Comparison of ENCODE assay signal across 9 mouse cellular contexts in the genomic region with DNA sequence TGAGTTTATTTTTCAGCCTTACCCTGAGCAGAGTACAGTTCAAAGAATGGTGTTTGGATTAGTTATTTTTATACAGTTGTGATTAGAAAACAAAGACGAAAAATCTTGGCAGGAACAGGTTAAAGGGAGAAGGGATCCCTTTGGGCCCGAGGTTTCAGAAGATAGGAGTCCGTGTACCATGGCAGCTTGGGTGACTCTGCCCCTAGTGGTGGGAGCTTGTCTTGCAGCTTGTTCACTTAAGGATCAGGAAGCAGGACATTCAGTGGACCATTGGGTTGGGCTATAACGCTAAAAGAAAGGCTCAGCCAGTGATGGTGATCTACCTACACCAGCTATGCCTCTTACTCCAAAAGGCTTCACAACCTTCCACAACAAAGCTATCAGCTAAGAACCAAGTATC. TPM values are rescaled to one million over a fixed set of nuclear protein-coding genes. Genes with fewer than 3 reads are reported as not detected.
DNase-seq lines count a peak whose midpoint lies in the region; ATAC-seq and TF ChIP-seq lines count a peak whose summit lies in the region.
"Had no signal": no experiment of that assay in that cellular context is flagged by ENCODE, and none has a peak within 500 bp of the region (broad histone marks: within the 10 kb centered on the region; RNA-seq: fewer than 3 reads in every experiment).

No protein-coding gene starts in this region.

- peak; percentile 86 for TF ChIP-seq CTCF in left cerebral cortex, adult 2 months (IDR thresholded peaks at IDR 0.05)
- peak; percentile 94 for TF ChIP-seq CTCF in midbrain, postnatal 0 days (IDR thresholded peaks at IDR 0.05)

- peaks cover 9% of the 10 kb centered on the region; the same call in 1 of the 2 replicates for H3K4me1 ChIP-seq in hindbrain, embryonic 10.5 days (replicated peaks)
- peaks cover 9% of the 10 kb centered on the region for H3K4me1 ChIP-seq in hindbrain, embryonic 16.5 days (ENCODE audit: control insufficient read depth, insufficient read depth, low read depth, low read length)
- H3K4me1 ChIP-seq in midbrain, postnatal 0 days (ENCODE audit: insufficient read depth, low read length): peaks cover 4% of the 10 kb centered on the region; the same call in 1 of the 2 replicates

- ATAC-seq in hindbrain, embryonic 16.5 days: no peak
- peak; percentile 37 to 66; a peak in 1 of 4 replicates for ATAC-seq in hematopoietic stem cell, adult 5-6 weeks (replicated peaks in 1 of 2; ENCODE audit: insufficient read depth in 1 of 2, low FRiP score in 2 of 2, low TSS enrichment in 1 of 2, low read depth in 1 of 2, poor library complexity in 2 of 2, severe bottlenecking in 2 of 2)
- ATAC-seq in midbrain, postnatal 0 days (ENCODE audit: low FRiP score): no peak

- H3K4me2 ChIP-seq in hindbrain, embryonic 16.5 days (ENCODE audit: low read length): no peak overlapping the region
- no peak overlapping the region for H3K4me2 ChIP-seq in midbrain, postnatal 0 days (ENCODE audit: low read depth, low read length, poor library complexity, severe bottlenecking)
- H3K4me2 ChIP-seq: lung, embryonic 15.5 days had no signal

- no peaks in the 10 kb centered on the region for H3K27me3 ChIP-seq in hindbrain, embryonic 10.5 days (ENCODE audit: insufficient read depth, poor library complexity, severe bottlenecking)
- H3K27me3 ChIP-seq in hindbrain, embryonic 16.5 days (replicated peaks; ENCODE audit: control insufficient read depth, insufficient read depth, low read length): no peaks in the 10 kb centered on the region
- H3K27me3 ChIP-seq in midbrain, postnatal 0 days (ENCODE audit: insufficient read depth, low read length): no peaks in the 10 kb centered on the region
- H3K27me3 ChIP-seq: lung, embryonic 15.5 days had no signal

- no peak overlapping the region for H3K4me3 ChIP-seq in hindbrain, embryonic 10.5 days
- no peak overlapping the region for H3K4me3 ChIP-seq in hindbrain, embryonic 16.5 days (ENCODE audit: low read length)
- no peak overlapping the region for H3K4me3 ChIP-seq in left cerebral cortex, adult 2 months
- no peak overlapping the region for H3K4me3 ChIP-seq in midbrain, postnatal 0 days (ENCODE audit: low read depth, low read length)
- H3K4me3 ChIP-seq: lung, embryonic 15.5 days had no signal

- H3K36me3 ChIP-seq in hindbrain, embryonic 10.5 days: no peaks in the 10 kb centered on the region
- H3K36me3 ChIP-seq in hindbrain, embryonic 16.5 days (ENCODE audit: control insufficient read depth, insufficient read depth, low read length): no peaks in the 10 kb centered on the region
- H3K36me3 ChIP-seq in midbrain, postnatal 0 days (ENCODE audit: insufficient read depth, low read length): no peaks in the 10 kb centered on the region
- H3K36me3 ChIP-seq: lung, embryonic 15.5 days had no signal

- intact Hi-C loops in left cerebral cortex, adult 2 months (cut with DNase I): loop anchor here (2.0 kb wide), 1 partner anchor 344 kb away; no protein-coding TSS in a partner anchor

- DNase-seq in hindbrain, embryonic 10.5 days (ENCODE audit: low spot score): peak; percentile 81
- DNase-seq in adrenal gland, postnatal 25 days: peak; percentile 78
- DNase-seq in embryo, embryonic 11.5 days (ENCODE audit: low read depth, low spot score): peak; percentile 68
- peak; percentile 73 to 84 for DNase-seq in left cerebral cortex, adult 2 months (ENCODE audit: extremely low spot score in 1 of 2, low spot score in 2 of 2)
- peak; percentile 83 for DNase-seq in midbrain, postnatal 0 days (ENCODE audit: low spot score)
- DNase-seq in urinary bladder, adult 2 months (ENCODE audit: low spot score): peak; percentile 36

- no peaks in the 10 kb centered on the region for H3K9me3 ChIP-seq in hindbrain, embryonic 10.5 days
- no peaks in the 10 kb centered on the region for H3K9me3 ChIP-seq in hindbrain, embryonic 16.5 days (ENCODE audit: control insufficient read depth, low read length)
- no peaks in the 10 kb centered on the region for H3K9me3 ChIP-seq in midbrain, postnatal 0 days (ENCODE audit: low read length)
- H3K9me3 ChIP-seq: lung, embryonic 15.5 days had no signal

- 22% methylated on average over 4 of the region's 4 CpGs for WGBS in hindbrain, embryonic 10.5 days
- WGBS in hindbrain, embryonic 16.5 days: 8% methylated on average over 4 of the region's 4 CpGs
- WGBS in midbrain, postnatal 0 days: 7% methylated on average over 4 of the region's 4 CpGs

- no peak overlapping the region for H3K9ac ChIP-seq in hindbrain, embryonic 16.5 days (ENCODE audit: low read depth, low read length)
- H3K9ac ChIP-seq in midbrain, postnatal 0 days (replicated peaks; ENCODE audit: low read length, poor library complexity, severe bottlenecking): no peak overlapping the region
- H3K9ac ChIP-seq: lung, embryonic 15.5 days had no signal

- H3K27ac ChIP-seq in hindbrain, embryonic 10.5 days: no peak overlapping the region
- H3K27ac ChIP-seq in hindbrain, embryonic 16.5 days (ENCODE audit: low read depth, low read length): no peak overlapping the region
- no peak overlapping the region for H3K27ac ChIP-seq in left cerebral cortex, adult 2 months
- no peak overlapping the region for H3K27ac ChIP-seq in midbrain, postnatal 0 days (ENCODE audit: low read depth, low read length)
- H3K27ac ChIP-seq: lung, embryonic 15.5 days had no signal

RNA-seq across cellular contexts. Expression of a gene that starts 8.8 kb away (rescaled TPM):
- polyA plus RNA-seq in hindbrain, embryonic 10.5 days (2016; fragmentation: Nextera tagmentation; extraction: Ambion mirVana): 5.2 and 8.5 TPM in 2 replicates
- polyA plus RNA-seq in hindbrain, embryonic 16.5 days (2015; fragmentation: Nextera tagmentation; extraction: Ambion mirVana): 120 and 123 TPM in 2 replicates
- 6.3 and 9.3 TPM in 2 replicates for total RNA-seq in adrenal gland, postnatal 25 days (2021)
- not detected in 2 replicates for total RNA-seq in hematopoietic stem cell, adult 5-6 weeks (2017)
- total RNA-seq in left cerebral cortex, adult 2 months (2021): 10 to 100 TPM; 69.9 to 74.8 TPM
- total RNA-seq in midbrain, postnatal 0 days (2014; rRNA removed): 183 and 199 TPM in 2 replicates
- 192 and 203 TPM in 2 replicates for polyA plus RNA-seq in midbrain, postnatal 0 days (2015; fragmentation: Nextera tagmentation; extraction: Ambion mirVana)
- 21.0 and 33.4 TPM in 2 replicates for polyA plus RNA-seq in urinary bladder, adult 2 months (2012; rRNA removed)

Comparison
In these comparisons a context has a peak if more than half of its experiments do, and no peak if none do; other contexts are left out.
1. ATAC-seq: peak in hematopoietic stem cell, adult 5-6 weeks (2 of 2); none in hindbrain, embryonic 16.5 days (single experiment) and midbrain, postnatal 0 days (single experiment).
2. Peak in every context shown above with its lines, with median percentiles within 50 percentile points of each other: DNase-seq.